Mouse (Mus musculus) kidney, postnatal 36 days (tissue): Measurements from ENCODE around the gene Adk.
A peak's percentile ranks its signal among the peaks of the same experiment; 100 is the strongest.

Experiments
- DNase-seq, 2 experiments: peaks; one replicate each; pipeline ENCODE4 v3.0.0; 2021 to 2022; ENCODE audit warnings: mixed read lengths in 2 of 2

Adk gene

GRCm38 (mm10) chr14:21356286-21356685 lies 303.9 kb downstream of the Adk start:
- DNase-seq = no peak

GRCm38 (mm10) chr14:21359207-21359895 lies 307.0 kb downstream of the Adk start:
- DNase-seq = no peak

- no peak for DNase-seq
These were observed 307.6 kb downstream of the Adk start for GRCm38 (mm10) chr14:21359896-21360525.

- no peak for DNase-seq
These were observed 314.7 kb downstream of the Adk start for GRCm38 (mm10) chr14:21367095-21367494.

GRCm38 (mm10) chr14:21368622-21369021 lies 316.2 kb downstream of the Adk start:
- DNase-seq = peak in 1 of 2 experiments; percentile 22

GRCm38 (mm10) chr14:21369127-21369526 lies 316.8 kb downstream of the Adk start:
- peak; percentile 78 to 86 for DNase-seq

- no peak for DNase-seq
These were observed 319.6 kb downstream of the Adk start for GRCm38 (mm10) chr14:21371946-21372345.

GRCm38 (mm10) chr14:21372689-21373088 lies 320.3 kb downstream of the Adk start:
- no peak for DNase-seq

GRCm38 (mm10) chr14:21383701-21384428 lies 331.5 kb downstream of the Adk start:
- no peak for DNase-seq

GRCm38 (mm10) chr14:21399506-21399905 lies 347.1 kb downstream of the Adk start:
- DNase-seq = no peak

GRCm38 (mm10) chr14:21402157-21402601 lies 349.8 kb downstream of the Adk start:
- DNase-seq = peak in 1 of 2 experiments; percentile 4

- DNase-seq = no peak
These were observed 350.4 kb downstream of the Adk start for GRCm38 (mm10) chr14:21402621-21403405.

GRCm38 (mm10) chr14:21406946-21407345 lies 354.6 kb downstream of the Adk start:
- DNase-seq = no peak

GRCm38 (mm10) chr14:21408846-21409245 lies 356.5 kb downstream of the Adk start:
- DNase-seq = no peak

GRCm38 (mm10) chr14:21410769-21411477 lies 358.5 kb downstream of the Adk start:
- DNase-seq = no peak

GRCm38 (mm10) chr14:21411524-21411923 lies 359.1 kb downstream of the Adk start:
- no peak for DNase-seq

- DNase-seq = no peak
These were observed 366.0 kb downstream of the Adk start for GRCm38 (mm10) chr14:21418332-21418731.

- DNase-seq = no peak
These were observed 375.0 kb downstream of the Adk start for GRCm38 (mm10) chr14:21427369-21427768.

GRCm38 (mm10) chr14:21433415-21433814 lies 381.0 kb downstream of the Adk start:
- DNase-seq = no peak

GRCm38 (mm10) chr14:21433995-21434394 lies 381.6 kb downstream of the Adk start:
- DNase-seq = no peak

- DNase-seq = no peak
These were observed 382.3 kb downstream of the Adk start for GRCm38 (mm10) chr14:21434686-21435085.

GRCm38 (mm10) chr14:21439785-21440184 lies 387.4 kb downstream of the Adk start:
- no peak for DNase-seq
